Mouse (Mus musculus) urinary bladder, postnatal 4 days (tissue): ENCODE data around the gene Peak1.

ENCODE experiments used
- DNase-seq, 2 experiments: peaks; one replicate each; pipeline ENCODE4 v3.0.0; 2021 to 2022; ENCODE audit warnings: low spot score in 2 of 2

Peak1 gene

GRCm38 (mm10) chr9:56200200-56200599 lies 217.7 kb downstream of the Peak1 start:
- no peak for DNase-seq

DNA sequence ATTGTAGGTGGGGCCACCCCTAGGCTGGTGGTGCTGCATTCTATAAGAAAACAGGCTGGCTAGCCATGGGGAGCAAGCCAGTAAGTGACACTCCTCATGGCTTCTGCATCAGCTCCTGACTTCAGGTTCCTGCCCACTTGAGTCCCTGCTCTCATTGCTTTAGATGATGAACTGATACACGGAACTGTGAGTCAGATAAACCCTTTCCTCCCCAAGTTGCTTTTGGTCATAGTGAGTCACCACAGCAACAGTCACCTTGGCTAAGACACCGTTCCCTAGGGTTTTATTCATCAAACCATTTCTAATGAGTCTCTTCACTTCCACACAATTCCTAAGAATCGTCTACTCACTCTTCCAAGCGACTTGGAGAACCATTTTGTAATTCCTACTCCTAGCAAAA lies 220.9 kb downstream of the Peak1 start:
- DNase-seq = no peak

- no peak for DNase-seq
Observed at GRCm38 (mm10) chr9:56195193-56195592, 222.7 kb downstream of the Peak1 start.

DNA sequence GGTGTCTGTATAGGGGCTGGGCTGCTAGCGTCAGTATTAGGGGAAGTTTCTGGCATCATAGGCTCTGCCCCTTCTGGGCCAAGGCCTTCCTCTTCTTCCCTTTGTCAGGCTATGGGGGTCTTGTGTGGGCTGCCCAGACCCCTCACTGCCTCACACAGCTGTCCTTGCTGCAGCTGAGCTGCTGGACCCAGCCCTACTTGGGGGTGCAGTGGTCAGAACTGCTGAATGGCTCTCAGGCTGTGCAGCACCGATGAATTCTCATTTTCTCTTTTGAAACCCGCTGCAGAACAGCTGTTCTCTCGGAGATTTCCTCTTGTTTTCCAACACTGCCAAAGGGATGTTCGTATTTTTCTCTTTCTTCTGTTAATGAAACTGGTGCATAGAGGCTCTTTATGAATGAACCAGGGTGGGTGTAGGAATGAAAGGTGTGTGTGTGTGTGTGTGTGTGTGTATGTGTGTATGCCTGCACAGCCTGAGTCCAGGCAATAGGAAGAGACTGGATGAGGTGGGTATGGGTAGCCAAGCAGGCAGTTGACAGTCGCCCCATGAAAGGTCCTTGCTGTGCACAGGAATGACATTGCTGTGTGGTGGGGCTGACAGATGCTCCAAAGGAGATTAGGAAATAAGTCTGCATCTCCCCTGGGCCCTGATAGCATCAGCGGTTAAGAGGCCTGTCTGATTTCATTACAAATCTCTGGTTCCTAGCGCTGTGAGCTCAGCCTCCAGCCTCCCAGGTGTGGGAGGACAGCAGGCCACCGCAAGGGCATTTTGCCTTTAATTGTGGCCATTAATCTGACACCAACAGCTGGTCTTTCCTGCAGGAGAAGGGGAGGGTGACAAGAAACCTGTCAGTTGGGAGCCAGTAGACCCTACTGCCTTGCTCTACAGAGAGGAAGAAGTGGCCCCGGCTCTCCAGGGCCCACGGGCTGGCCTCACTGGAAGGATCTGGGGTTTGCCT lies 226.1 kb downstream of the Peak1 start:
- DNase-seq = no peak

DNA sequence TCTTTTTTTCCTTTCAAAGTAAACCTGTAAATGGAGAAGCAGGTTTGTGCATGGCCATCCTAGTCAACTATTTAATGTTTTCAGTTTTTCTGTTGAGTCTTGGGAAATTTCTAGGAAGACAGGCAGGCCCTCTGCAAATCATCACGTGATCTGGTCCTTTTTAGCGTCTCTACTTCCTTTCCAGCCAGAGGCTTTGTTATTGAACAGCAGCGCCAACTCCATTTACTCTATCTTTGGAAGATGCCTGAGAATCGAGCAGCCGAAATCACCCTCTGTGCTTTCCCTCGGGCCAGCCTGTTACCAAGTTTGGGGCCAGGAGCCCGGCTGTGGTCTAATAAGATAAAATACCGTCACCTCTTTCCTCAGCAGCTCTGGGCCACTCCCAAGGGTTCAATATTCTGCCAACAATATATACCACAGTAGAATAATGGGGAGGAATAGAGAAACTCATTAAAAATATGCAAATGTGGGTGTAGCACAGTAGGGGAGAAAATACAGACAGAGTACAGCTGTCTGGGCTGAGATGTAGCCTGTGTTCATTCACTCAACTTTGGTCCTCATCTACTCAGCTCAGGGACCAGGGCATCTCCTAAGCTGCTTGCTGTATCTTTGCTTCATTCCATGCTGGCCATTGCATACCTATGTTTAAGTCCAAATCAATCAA lies 237.6 kb downstream of the Peak1 start:
- no peak for DNase-seq

DNA sequence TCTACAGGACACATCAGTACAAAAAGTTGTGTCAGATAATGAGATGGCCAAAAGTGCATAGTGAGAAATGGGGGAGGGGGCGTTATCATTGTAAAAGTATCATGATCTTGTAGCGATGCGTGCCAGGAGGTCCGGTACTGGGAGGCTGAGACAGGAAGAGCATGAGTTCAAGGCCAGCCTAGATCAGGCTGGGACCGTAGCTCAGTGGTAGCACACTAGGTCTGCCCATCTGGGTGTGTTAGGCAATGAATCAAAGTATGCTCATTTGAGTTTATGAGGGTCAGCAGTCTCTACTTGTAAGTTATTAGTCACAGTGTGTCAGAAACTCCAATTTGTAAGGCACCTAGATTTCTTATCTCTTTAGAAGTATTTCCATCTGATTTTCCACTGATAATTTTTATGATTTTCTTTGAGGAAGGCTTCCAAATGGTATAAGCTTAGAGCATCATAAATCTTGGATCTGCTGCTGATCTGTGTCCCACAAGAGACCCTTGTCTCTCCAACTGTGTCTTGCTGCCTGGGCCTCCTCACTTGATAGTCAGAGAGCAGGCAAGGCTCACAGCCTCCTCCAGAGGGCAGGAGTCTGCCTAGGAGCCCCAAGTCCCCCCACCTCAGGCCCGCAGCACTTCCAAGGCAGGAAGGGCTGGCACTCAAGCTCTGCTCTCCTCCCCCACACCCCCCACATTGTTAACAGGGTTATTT lies 238.3 kb downstream of the Peak1 start:
- no peak for DNase-seq

DNA sequence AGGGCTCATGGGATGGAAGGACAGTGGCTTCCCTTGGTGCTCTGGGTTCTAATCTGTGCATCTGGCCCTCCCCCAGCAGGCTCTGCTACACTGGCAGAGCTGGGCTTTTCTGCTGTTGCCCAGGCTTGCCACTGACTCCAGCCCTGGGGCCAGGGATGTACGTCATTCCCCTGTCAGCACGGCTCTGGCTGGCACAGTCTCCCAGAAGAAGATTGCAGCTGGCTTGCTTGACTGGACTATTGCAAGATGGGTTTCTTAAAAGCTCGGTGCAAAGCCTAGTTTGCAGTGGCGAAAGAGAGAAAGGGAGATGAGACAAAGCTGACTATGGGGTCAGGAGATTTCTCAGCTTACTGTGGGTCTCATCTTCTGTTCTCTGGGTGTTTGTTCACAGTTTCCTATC lies 240.5 kb downstream of the Peak1 start:
- no peak for DNase-seq

- no peak for DNase-seq
Observed at GRCm38 (mm10) chr9:56175316-56175715, 242.6 kb downstream of the Peak1 start.

DNA sequence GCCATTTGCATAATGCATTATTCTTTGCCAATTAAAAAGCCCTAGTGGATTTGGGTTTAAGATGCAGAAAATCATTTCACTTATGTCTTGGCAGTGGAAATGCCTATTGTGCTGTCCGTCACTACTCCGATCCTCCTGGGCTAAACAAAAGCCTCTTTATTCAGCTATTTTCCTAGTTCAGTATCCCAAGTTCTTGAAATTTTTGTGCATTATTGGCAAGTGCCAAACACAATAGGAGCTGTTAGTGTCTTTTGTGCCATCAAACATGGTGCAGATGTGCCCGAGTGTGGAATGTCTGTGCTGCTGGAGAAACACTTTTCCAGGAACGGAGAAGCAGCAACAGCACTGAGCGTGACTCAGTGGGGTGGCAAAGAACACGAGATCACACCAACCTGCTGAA lies 250.2 kb downstream of the Peak1 start:
- DNase-seq = no peak

- DNase-seq = no peak
Observed at GRCm38 (mm10) chr9:56166161-56166560, 251.7 kb downstream of the Peak1 start.

DNA sequence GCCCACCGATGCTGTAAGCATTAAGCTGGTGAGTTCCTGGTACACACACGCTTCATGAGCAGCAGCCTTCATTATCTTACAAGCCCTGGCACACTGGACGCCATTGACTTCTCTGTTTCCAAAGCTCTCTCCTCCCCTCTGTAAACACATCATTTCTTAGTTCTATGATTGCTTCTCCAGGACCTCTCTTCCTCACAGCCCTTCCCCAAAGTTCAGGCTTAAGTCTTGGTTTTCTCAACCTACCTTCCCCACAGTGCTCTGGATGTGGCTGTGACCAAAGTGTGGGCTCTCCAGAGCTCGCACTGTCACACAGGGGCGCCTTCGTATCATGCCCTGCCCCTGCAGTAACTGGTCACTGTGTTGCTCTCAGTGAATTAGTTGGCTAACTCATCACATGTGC lies 252.5 kb downstream of the Peak1 start, which contains the start of gene Tspan3:
TSS of gene Tspan3 (minus strand) at position 101 of the 400 bp plus-strand sequence.
- DNase-seq = no peak

- DNase-seq = peak; percentile 89
Observed at GRCm38 (mm10) chr9:56160341-56161141, 257.3 kb downstream of the Peak1 start.

- no peak for DNase-seq
Observed at GRCm38 (mm10) chr9:56159456-56159855, 258.4 kb downstream of the Peak1 start.

GRCm38 (mm10) chr9:56158077-56158476 lies 259.8 kb downstream of the Peak1 start:
- DNase-seq = no peak

DNA sequence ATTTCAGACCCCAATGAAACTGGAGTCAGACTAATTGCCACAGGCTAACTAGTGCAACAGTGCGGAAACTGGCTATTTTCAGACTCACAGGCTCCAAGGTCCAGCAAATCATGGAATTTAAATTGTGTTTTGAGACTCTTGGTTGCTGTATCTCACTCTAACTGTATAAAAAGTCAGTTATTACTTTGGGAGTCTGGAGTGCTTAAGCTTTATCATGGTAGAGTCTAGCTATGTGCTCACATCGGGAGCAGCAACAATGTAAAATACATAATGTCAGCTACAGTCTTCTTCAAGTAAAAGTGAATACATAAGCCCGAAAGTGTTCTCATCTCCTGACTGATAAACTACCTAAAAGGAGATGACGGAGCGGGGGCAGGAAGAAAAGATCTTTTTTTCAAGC lies 263.3 kb downstream of the Peak1 start:
- DNase-seq = no peak

DNA sequence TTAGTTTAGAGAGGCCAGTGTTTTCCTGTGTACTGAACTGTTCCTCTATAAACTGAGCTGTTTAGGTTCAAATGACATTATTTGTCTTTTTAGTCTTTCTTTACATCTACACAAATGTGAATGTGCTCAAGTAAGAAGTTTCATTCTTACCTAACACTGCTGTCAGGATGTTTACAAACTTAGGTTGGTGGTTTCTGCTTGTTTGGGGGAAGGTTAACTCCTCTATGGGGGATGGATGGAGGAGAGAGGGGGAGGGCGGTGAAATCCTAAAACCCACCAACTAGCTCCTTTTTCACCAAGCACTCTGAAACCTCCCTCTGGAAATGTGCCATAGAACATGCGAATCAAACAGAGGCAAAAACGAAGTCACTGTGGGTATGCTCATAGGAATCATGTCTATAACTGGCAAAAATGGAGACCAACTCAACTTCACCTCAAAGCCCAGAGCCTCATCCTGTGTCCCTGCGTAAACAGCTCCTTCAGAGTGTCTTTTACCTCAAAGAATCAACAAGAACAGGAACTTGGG lies 265.3 kb downstream of the Peak1 start:
- DNase-seq = no peak

DNA sequence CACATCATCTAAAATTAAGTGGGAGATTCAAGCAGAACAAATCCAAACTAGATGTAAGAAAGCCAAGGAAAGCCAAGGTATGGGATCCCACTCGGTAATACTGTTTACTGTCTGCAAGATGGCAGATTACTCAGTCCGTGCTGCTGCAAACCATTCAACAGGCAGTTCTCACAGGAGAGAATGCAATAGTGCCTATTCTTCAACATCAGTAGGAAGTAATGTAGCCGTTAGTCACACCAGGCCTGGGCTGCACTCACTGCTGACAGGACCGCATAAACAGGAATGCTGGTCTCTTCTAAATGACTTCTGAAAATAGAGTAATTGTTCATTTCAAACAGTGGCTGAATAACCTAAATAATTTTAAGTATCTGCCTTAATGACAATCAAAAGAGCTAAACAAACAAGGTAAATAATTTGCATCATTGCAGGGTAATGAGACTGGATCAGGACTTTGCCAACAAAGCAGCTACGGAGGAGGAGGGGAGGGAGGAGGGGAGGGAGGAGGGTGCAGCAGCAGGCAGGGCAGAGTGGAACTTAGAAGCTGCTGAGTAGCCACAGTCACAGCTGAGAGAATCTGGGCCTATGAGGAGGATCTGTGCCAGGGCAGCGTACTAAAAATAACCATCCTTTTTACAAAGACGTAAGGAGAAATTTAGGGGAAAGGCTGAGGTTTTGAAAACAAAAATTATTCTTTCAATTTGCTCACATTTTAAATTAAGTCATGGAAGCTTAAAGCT lies 266.0 kb downstream of the Peak1 start:
- DNase-seq = no peak
